Mouse (Mus musculus): ENCODE measurements around the gene 4930404N11Rik. TPM values are rescaled to one million over a fixed set of nuclear protein-coding genes. Genes with fewer than 3 reads are reported as not detected.

Gene 4930404N11Rik
- total RNA-seq, 2 experiments from 2014 or later = 0.92 to 0.99 TPM

DNA sequence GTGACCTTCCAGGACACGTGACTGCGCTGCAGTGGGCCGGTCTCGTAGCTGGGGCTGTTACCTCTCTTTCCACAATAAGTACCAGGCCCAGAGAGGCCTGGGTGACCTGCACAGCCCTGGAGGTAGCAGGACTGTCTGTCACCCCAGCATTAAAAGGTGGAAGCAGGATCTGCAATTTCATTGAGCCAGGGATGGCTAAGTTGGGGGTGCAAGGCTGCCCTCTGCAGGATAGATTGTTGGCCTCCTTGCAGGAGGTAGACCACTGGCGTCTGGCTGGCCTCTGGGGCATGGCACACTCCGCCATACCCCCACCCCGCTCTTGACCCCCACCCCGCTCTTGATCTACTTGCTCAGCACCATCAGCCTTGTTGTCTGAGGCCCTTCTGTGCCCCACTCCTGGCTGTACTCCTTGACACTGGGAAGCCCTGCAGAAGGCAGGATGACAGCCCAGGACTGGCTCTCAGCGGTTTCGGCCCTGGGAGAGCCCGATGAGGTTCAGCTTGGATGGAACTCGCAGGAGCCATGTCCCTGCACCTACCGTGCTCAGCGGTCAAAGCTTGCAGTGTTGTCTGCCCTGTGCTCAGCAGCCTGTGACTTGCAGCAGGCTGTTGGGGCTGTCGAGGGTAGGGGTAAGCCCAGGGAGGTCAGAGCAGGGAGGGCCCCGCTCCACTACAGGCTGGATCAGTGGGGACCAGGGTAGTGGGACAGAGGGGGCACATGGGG, 49.1 kb downstream of the 4930404N11Rik start:
- no peak for ATAC-seq (replicated peaks; ENCODE audit: poor library complexity)

DNA sequence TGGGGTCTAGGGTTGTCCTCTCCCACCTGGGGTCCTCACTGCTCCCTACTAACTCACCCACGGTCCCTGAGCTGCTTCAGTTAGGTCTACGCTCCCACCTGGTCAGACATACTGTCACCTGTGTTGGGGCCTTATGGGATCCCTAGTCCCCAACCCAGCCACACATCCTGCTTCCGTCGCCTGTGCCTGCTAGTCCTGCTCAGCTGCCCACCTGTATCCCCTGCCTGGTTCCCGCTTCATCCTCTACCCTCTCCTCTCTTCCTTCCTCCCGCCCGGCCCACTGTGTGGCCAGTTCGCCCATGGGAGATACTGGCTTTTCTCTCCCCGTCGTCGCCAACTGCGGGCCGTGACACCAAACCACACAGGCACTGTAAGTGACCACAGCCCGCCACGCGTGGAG, 50.0 kb downstream of the 4930404N11Rik start:
- no peak for ATAC-seq (replicated peaks; ENCODE audit: poor library complexity)

DNA sequence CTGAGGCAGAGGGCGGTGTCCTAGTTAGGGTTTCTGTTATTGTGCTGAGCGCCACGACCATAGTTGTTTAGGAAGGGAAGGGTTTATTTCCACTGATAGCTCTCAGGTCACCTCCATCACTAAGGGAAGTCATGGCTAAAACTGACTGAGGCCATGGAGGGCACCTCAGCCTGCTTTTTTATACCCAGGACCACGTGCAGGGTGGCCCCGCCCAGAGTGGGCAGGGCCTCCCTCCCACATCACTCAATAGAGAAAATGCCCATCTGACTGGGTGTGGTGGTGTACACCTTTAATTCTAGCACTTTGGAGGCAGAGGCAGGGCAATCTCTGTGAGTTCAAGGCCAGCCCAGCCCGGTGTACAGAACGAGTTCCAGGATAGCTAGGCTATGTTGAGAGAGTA, 51.4 kb downstream of the 4930404N11Rik start:
- no peak for ATAC-seq (replicated peaks; ENCODE audit: poor library complexity)

DNA sequence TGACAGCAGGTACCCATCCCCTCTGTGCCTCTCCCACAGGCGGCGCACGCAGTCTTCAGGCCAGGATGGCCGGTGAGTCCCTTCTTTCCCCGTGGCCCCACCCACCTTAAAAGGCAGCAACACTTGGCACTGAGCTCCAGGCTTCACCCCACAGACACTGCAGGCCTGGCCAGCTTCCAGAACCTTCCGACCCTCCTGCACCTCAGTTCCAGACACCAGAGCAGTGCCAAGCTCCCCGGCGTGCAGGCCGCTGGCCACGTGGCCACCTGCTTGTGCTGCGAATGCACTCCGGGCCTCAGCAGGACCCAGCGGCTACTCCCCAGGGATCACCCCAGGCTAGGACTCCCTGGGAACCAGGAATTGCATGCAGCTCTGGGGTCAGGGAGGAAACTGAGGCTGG, 52.0 kb downstream of the 4930404N11Rik start:
- no peak for ATAC-seq (replicated peaks; ENCODE audit: poor library complexity)

Other genes starting within 250 kb of the 4930404N11Rik start
Only the 30 nearest of the 33 such genes appear.
- gene Pias4, start 197.9 kb downstream of the 4930404N11Rik start, total RNA-seq (2015) = 9.4 and 10.0 TPM in 2 replicates
- 9.4 and 9.8 TPM in 2 replicates for gene Pias4, start 197.9 kb downstream of the 4930404N11Rik start, total RNA-seq (2017)
- gene Eef2, start 189.2 kb downstream of the 4930404N11Rik start, total RNA-seq (2015) = 526 and 599 TPM in 2 replicates
- gene Eef2, start 189.2 kb downstream of the 4930404N11Rik start, total RNA-seq (2017) = 1,508 and 1,553 TPM in 2 replicates
- gene Dapk3, start 182.8 kb downstream of the 4930404N11Rik start, total RNA-seq (2015) = 15.5 and 17.2 TPM in 2 replicates
- 37.2 and 54.7 TPM in 2 replicates for gene Dapk3, start 182.8 kb downstream of the 4930404N11Rik start, total RNA-seq (2017)
- not detected in 2 replicates for gene 4930442H23Rik, start 182.0 kb downstream of the 4930404N11Rik start, total RNA-seq (2015)
- gene 4930442H23Rik, start 182.0 kb downstream of the 4930404N11Rik start, total RNA-seq (2017) = not detected in 2 replicates
- not detected in 2 replicates for gene Nmrk2, start 163.8 kb downstream of the 4930404N11Rik start, total RNA-seq (2015)
- gene Nmrk2, start 163.8 kb downstream of the 4930404N11Rik start, total RNA-seq (2017) = not detected in 2 replicates
- not detected in 2 replicates for gene Atcay, start 135.0 kb downstream of the 4930404N11Rik start, total RNA-seq (2015)
- gene Atcay, start 135.0 kb downstream of the 4930404N11Rik start, total RNA-seq (2017) = not detected in 2 replicates
- gene Zfr2, start 132.7 kb downstream of the 4930404N11Rik start, total RNA-seq (2015) = 0.05 TPM in 1 of 2 replicates, not detected in the other
- 0.17 TPM in 1 of 2 replicates, not detected in the other for gene Zfr2, start 132.7 kb downstream of the 4930404N11Rik start, total RNA-seq (2017)
- 10.2 and 16.7 TPM in 2 replicates for gene Matk, start 112.9 kb downstream of the 4930404N11Rik start, total RNA-seq (2015)
- gene Matk, start 112.9 kb downstream of the 4930404N11Rik start, total RNA-seq (2017) = 32.7 and 33.7 TPM in 2 replicates
- gene Mrpl54, start 98.9 kb downstream of the 4930404N11Rik start, total RNA-seq (2015) = 95.1 and 97.1 TPM in 2 replicates
- gene Mrpl54, start 98.9 kb downstream of the 4930404N11Rik start, total RNA-seq (2017) = 155 and 196 TPM in 2 replicates
- gene Apba3, start 98.9 kb downstream of the 4930404N11Rik start, total RNA-seq (2015) = 15.5 and 20.2 TPM in 2 replicates
- gene Apba3, start 98.9 kb downstream of the 4930404N11Rik start, total RNA-seq (2017) = 10.5 and 16.9 TPM in 2 replicates
- 2.3 TPM in 2 replicates for gene Tjp3, start 74.2 kb downstream of the 4930404N11Rik start, total RNA-seq (2015)
- gene Tjp3, start 74.2 kb downstream of the 4930404N11Rik start, total RNA-seq (2017) = 3.9 and 5.2 TPM in 2 replicates
- 18.9 and 24.6 TPM in 2 replicates for gene Pip5k1c, start 72.9 kb downstream of the 4930404N11Rik start, total RNA-seq (2015)
- 32.4 and 37.4 TPM in 2 replicates for gene Pip5k1c, start 72.9 kb downstream of the 4930404N11Rik start, total RNA-seq (2017)
- gene Cactin, start 44.7 kb downstream of the 4930404N11Rik start, total RNA-seq (2015) = 7.1 and 7.6 TPM in 2 replicates
- 30.8 and 32.7 TPM in 2 replicates for gene Cactin, start 44.7 kb downstream of the 4930404N11Rik start, total RNA-seq (2017)
- 0.20 and 0.47 TPM in 2 replicates for gene Tbxa2r, start 37.1 kb downstream of the 4930404N11Rik start, total RNA-seq (2015)
- gene Tbxa2r, start 37.1 kb downstream of the 4930404N11Rik start, total RNA-seq (2017) = 0.47 TPM in 1 of 2 replicates, not detected in the other
- gene Gipc3, start 22.6 kb downstream of the 4930404N11Rik start, total RNA-seq (2015) = 0.32 TPM in 1 of 2 replicates, not detected in the other
- 0.17 TPM in 1 of 2 replicates, not detected in the other for gene Gipc3, start 22.6 kb downstream of the 4930404N11Rik start, total RNA-seq (2017)
- gene Hmg20b, start 15.3 kb downstream of the 4930404N11Rik start, total RNA-seq (2015) = 24.5 and 29.0 TPM in 2 replicates
- 22.2 and 32.3 TPM in 2 replicates for gene Hmg20b, start 15.3 kb downstream of the 4930404N11Rik start, total RNA-seq (2017)
- gene Mfsd12, start 8.3 kb downstream of the 4930404N11Rik start, total RNA-seq (2015) = 6.7 and 7.0 TPM in 2 replicates
- gene Mfsd12, start 8.3 kb downstream of the 4930404N11Rik start, total RNA-seq (2017) = 12.1 and 12.6 TPM in 2 replicates
- gene Fzr1, start 12.7 kb upstream of the 4930404N11Rik start, total RNA-seq (2015) = 17.1 and 21.7 TPM in 2 replicates
- gene Fzr1, start 12.7 kb upstream of the 4930404N11Rik start, total RNA-seq (2017) = 17.3 and 17.8 TPM in 2 replicates
- gene Dohh, start 18.6 kb upstream of the 4930404N11Rik start, total RNA-seq (2015) = 9.3 and 13.7 TPM in 2 replicates
- gene Dohh, start 18.6 kb upstream of the 4930404N11Rik start, total RNA-seq (2017) = 36.5 and 52.5 TPM in 2 replicates
- 2.6 and 3.0 TPM in 2 replicates for gene Gm48551, start 18.6 kb upstream of the 4930404N11Rik start, total RNA-seq (2015)
- 0.62 and 1.7 TPM in 2 replicates for gene Gm48551, start 18.6 kb upstream of the 4930404N11Rik start, total RNA-seq (2017)
- gene Gm48552, start 23.2 kb upstream of the 4930404N11Rik start, total RNA-seq (2015) = not detected in 2 replicates
- gene Gm48552, start 23.2 kb upstream of the 4930404N11Rik start, total RNA-seq (2017) = 0.46 TPM in 1 of 2 replicates, not detected in the other
- gene Smim24, start 27.2 kb upstream of the 4930404N11Rik start, total RNA-seq (2015) = 31.0 and 31.4 TPM in 2 replicates
- gene Smim24, start 27.2 kb upstream of the 4930404N11Rik start, total RNA-seq (2017) = 7.5 and 17.1 TPM in 2 replicates
- 35.5 and 36.8 TPM in 2 replicates for gene Nfic, start 89.8 kb upstream of the 4930404N11Rik start, total RNA-seq (2015)
- gene Nfic, start 89.8 kb upstream of the 4930404N11Rik start, total RNA-seq (2017) = 4.0 and 5.0 TPM in 2 replicates
- gene Celf5, start 116.9 kb upstream of the 4930404N11Rik start, total RNA-seq (2015) = 0.10 TPM in 1 of 2 replicates, not detected in the other
- gene Celf5, start 116.9 kb upstream of the 4930404N11Rik start, total RNA-seq (2017) = not detected in 2 replicates
- gene Ncln, start 130.6 kb upstream of the 4930404N11Rik start, total RNA-seq (2015) = 81.2 and 99.2 TPM in 2 replicates
- gene Ncln, start 130.6 kb upstream of the 4930404N11Rik start, total RNA-seq (2017) = 85.6 and 101 TPM in 2 replicates
- 8.3 and 8.9 TPM in 2 replicates for gene S1pr4, start 134.3 kb upstream of the 4930404N11Rik start, total RNA-seq (2015)
- 6.2 and 9.5 TPM in 2 replicates for gene S1pr4, start 134.3 kb upstream of the 4930404N11Rik start, total RNA-seq (2017)
- gene Gna15, start 158.4 kb upstream of the 4930404N11Rik start, total RNA-seq (2015) = 29.4 and 31.9 TPM in 2 replicates
- gene Gna15, start 158.4 kb upstream of the 4930404N11Rik start, total RNA-seq (2017) = 28.7 and 28.9 TPM in 2 replicates
- gene Gna11, start 179.4 kb upstream of the 4930404N11Rik start, total RNA-seq (2015) = 5.4 and 6.0 TPM in 2 replicates
- gene Gna11, start 179.4 kb upstream of the 4930404N11Rik start, total RNA-seq (2017) = 7.6 and 10.2 TPM in 2 replicates
- 197 and 225 TPM in 2 replicates for gene Aes, start 193.7 kb upstream of the 4930404N11Rik start, total RNA-seq (2015)
- 178 and 191 TPM in 2 replicates for gene Aes, start 193.7 kb upstream of the 4930404N11Rik start, total RNA-seq (2017)
- gene Tle2, start 208.7 kb upstream of the 4930404N11Rik start, total RNA-seq (2015) = 0.95 and 1.5 TPM in 2 replicates
- 0.08 and 3.5 TPM in 2 replicates for gene Tle2, start 208.7 kb upstream of the 4930404N11Rik start, total RNA-seq (2017)